Mouse (Mus musculus): ENCODE data around the gene Cacnb4. TPM values are rescaled to one million over a fixed set of nuclear protein-coding genes. Genes with fewer than 3 reads are reported as not detected.

The Cacnb4 gene
- total RNA-seq, 1 experiment from 2014 or later = 0.27 TPM

DNA sequence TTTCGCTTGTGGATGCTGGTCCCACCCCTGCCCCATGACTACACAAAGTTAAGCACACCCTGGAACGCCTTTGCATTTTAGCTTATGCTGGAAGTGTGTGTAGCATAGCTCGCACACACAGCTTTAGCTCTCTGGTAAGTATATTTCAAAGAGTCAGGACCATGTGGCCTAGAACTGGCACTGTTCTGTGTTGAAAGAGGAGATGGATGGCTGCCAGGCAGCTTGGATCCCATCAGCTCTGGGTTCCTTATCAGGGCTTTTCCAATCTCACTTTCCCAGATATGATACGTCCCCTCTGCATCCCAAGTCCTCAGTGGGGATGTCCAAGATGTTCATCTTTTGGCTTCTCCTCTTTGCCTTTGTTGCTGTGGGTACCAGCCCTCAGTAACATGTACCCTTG, 157.9 kb downstream of the Cacnb4 start:
- no peak for DNase-seq

DNA sequence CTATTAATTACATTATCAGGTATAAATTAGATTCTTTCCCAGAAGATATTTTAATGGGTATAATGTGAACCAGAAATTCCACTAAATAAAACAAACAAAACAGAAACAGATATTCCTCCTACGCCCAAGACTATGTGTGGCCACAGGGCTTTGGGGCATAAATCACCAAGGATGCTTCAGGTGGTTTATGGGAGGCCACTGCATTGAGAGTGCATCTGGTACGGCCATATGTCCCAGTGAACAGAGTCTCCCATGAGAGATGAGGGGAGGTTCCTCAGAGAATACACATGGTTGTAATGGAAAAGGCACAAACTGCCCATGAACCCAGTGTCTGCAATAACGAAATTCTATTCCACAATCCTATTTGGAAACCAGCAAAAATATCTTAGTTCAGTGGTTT, 160.1 kb downstream of the Cacnb4 start:
- DNase-seq = no peak

DNA sequence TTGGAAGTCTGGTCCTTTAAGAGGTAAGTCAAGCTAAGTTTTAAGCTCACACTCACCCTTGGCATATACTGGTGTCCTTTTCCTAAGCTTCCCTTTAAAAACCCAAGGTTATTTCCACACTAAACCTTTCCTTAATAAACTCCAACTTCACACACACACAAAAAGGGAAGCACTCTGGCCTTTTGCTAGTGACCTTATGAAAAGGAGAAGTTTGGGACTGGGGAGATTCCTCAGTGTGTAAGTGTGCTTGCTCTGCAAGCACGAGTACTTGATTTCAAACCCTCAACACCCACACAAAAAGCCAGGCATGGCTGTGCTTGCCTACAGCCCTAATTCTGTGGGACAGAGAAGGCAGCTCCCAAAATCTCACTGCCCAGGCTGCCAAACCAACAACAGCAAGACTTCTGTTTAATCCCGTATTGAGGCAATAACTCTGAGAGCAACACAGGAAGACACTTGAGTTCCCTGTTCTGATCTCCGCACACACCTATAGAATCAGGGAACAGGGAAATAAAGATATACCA, 163.7 kb downstream of the Cacnb4 start:
- no peak for DNase-seq

DNA sequence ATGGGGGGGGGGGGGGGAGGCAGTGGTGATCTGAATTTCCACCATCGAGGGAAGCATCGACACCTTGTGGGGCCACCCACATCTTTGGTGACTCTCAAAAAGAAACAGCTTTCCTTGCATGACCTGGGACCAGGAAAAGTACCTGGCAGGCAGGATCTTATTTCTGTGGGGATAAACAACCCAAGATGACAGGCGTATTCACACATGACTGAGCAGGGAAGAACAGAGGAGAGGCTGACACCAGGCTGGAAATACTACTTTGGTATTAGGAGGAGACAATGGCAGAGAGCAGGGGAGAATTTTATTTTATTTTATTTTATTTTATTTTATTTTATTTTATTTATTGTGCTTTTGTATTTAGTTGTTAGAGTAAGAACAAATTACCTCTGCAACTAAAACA, 164.4 kb downstream of the Cacnb4 start:
- DNase-seq = no peak

DNA sequence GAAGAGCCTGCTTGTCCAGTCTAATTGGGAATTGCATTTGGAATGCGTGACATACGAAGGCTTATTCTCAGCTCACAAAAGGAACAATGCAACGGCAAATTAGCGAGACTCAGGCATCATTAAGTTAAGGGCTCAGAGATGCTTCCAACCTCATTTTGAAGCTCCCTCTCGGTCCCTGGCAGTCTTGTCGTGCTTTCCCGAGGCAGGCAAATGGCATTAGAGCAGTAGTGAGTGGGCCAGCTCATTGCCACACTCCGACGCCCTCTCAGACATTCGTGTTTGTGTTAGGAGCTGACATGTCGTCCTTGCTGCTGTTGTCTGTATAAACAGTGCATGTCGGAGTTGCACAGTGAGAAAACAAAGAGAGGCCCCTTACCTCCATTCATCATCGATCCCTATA, 164.8 kb downstream of the Cacnb4 start:
- DNase-seq = no peak

DNA sequence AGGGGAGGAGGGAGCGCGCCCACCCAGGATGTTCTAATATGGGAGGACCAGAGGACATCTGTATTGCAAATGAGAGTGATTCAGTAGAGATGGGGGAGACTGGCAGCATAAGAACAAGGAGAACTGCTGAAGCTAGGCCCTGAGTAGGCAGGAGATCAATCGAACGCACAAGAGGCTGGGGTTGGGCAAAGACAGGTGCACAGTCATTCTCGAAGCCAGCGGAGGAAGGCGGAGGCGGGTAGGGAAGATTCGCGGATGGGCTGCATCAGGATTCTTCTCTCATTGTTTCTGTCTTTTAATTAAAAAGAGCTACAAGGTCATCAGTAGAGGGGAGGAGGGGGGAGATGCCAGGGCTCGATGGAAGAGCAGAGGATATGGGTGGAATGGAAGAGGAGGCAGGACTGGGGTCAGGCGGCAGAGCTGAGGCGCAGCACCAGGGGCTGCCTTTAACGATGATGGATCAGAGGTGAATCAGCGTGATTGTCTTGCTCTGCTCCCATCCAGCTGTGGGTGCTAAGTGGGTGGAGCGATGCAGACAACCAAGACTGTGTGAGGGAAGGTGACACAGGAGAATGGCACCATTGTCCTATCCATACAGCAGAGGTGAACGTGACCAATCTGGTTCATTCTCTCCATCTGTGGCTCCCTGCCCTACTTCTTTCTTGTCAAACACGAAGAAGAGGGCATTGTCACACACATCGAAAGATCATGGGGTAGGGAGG, 166.7 kb downstream of the Cacnb4 start:
- no peak for DNase-seq

DNA sequence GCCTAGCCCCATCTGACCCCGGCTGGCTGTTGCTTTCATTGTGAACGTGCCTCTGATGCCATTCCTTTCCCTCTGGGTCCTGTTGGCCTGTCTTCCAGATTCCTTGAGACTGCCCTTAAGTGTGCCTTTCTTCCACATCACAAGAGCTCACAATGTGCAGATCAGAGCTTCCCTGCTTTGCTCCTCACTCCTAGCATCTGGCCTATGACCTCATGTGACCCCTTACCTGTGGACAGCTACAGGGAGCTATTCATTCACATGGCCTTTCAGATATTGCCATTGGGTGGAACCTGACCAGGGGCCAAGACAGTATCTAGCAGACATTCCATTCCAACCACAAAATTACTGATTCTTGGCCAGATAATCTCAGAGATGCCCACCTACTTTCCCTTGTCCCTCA, 171.5 kb downstream of the Cacnb4 start:
- no peak for DNase-seq

DNA sequence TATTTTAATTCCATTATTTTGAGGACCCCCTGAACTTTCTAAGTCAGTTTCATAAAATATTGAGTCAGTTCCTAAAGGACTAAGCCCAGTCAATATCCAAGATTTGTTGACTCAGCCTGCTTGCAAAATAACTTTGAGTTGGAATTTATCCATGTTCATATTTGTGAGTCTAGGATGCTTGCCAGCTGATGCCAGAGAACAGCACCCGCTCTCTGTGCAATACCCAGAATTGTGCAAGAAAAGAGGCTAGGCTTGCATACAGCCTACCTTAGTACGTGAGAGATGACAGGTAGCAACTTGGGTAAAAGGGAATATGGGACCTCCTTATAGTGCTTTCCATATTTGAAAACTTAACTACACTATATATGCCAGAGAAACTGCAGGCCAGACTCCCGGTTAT, 171.9 kb downstream of the Cacnb4 start:
- DNase-seq = no peak

DNA sequence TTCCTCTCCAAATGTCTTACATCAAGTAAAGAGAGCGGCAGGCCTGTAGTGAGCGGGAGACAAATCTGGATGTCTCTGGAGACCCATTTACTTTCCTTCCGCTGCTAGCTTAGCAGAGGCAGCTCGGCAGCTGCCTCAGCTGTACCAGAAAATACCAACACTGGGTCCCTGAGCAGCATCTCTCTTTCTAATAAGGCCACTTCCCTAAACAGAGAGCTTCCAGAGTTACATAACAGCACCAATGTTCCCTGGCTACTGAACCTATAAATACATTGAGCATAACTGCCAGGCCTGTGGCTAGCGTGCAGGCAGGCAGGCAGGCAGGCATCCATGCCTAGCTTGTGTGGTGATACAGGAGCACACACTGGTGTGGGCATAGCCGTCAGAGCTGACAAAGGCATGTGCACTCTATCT, 176.8 kb downstream of the Cacnb4 start:
- no peak for DNase-seq

DNA sequence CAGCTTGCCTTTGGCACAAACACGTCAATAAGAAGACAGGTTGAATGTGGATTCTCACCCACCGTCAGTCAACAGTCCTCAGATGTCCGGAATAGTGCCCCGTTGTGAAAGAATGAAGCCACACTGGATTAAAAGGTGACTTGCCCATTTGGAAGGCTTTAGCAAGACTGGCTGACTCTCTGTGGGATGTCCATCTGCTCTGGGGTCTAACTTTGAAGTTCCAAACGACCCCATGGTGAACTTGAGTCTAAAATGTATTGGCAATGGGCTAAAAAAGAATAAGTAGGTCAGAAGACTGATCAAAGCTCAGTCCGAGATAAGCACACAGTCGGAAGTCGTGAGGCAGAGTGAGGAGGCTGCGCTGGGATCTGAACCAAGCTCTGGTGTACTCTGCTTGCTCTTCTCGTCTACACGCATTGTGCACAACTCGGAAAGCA, 177.5 kb downstream of the Cacnb4 start:
- no peak for DNase-seq

DNA sequence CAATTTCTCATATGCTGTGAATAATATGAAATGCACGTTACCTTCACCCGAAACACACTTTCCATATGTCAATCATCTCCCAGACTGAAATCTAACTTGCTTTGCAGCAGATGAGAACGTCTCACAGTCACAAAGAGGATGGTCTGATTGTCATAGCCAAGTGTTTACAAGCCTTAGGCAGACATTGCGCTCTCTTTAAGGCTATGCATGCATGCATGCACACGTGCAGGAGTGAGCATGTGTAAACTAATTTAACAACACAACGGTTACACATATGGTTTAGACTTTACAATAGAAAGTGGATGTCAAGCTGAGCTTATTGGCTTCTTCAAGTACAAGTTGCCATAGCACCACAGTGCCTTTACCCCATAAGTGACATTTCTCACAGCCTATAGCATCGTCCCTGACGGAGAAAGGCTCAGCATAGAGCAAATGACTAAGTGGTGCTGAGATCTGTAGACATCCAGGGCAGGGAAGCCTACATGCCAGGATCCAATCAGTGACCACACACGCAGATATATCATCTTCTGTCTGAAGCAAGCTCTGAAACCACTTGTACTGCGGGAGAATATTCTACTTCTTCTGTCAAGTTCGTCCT, 181.4 kb downstream of the Cacnb4 start:
- DNase-seq = no peak

DNA sequence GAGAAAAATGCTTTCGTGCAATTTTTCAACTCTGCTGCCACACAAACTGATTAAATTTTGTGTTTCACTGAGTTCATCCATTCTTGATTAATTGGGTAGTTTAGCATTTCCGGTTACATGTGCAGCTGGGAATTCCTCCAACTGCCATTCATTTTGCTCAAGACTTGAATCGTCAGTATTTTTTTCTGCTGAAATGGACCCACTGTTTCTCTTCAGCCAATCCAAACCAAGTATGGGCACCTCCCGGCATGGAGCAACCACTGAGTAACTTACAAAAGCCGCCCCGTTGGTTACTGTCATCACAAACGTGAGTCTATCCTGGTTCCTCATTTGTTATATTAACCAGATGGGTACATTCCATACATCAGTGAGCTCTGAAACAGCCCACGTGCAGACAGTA, 182.4 kb downstream of the Cacnb4 start:
- no peak for DNase-seq

DNA sequence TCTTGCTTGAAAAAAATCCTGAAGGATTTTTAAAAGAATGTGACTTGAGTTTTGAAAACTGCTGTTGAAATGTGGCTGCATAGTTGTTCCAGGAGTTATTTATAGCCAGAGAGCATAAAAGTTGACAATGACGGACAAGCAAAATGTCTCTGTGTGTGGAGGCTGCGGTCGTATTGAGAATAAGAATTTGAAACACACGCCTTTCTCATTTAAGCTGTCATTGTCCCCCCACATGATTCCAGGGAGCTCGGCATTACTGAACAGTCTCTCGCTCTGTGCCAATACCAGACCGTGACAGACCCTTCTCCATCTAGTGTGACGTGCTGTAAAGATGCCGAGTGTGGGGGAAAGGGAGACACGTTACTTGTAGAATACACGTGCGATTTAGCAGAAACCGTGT, 183.8 kb downstream of the Cacnb4 start:
- no peak for DNase-seq

DNA sequence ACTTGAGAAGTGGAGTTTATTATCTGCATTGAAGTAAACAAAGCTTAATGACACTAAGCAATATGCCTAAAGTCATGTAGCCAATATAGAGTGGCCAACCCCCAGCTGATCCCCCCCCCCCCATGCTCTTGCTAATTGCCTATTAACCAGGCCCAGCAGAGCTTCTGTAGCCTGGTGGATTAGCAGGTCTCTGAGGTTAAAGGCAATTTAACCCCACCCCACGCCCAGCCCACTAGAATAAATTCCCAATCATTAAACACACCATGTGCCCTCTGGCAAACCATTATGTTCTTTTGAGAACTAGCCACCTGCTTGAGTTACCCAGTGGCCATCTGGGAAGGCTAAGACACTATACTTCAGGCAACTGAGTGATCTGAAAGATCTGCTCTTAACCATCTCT, 186.8 kb downstream of the Cacnb4 start:
- DNase-seq = no peak

DNA sequence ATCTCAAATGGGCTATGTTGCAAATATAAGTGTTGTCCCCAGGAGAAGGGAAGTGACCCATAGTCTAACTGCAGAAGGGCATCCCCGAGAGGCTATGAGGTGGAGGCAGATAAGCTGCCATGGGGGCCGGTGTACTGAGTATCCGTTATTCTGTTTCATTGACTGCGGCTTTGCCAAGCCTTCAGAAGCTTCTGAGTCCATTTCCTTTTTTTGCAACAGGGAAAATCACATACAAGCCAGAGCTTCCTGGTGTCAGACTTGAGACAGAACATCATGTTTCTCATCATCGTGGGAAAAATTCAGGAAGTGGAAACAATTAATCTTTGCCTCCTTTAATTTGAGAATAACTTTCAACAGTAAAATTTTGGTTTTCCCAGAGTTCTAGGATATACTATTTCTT, 193.1 kb downstream of the Cacnb4 start:
- DNase-seq = no peak

DNA sequence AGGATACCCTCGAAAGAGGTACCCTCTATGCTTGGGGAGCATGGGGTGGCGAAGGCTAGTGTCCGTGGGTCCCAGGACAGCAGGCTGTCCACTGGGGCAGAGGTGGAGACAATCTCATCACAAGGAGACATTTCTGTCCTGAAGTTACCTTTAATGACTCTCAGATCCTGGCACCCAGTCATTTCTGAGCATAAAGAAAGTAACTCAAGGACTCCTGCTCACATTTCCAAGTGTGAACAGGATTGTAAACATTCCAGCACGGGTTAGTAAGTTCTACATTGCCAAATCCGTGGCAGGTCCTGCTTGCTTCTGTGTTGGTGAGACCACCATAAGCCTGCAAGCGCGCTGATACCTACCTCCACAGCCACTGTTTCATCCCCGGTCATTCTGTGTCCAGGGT, 196.2 kb downstream of the Cacnb4 start:
- no peak for DNase-seq

DNA sequence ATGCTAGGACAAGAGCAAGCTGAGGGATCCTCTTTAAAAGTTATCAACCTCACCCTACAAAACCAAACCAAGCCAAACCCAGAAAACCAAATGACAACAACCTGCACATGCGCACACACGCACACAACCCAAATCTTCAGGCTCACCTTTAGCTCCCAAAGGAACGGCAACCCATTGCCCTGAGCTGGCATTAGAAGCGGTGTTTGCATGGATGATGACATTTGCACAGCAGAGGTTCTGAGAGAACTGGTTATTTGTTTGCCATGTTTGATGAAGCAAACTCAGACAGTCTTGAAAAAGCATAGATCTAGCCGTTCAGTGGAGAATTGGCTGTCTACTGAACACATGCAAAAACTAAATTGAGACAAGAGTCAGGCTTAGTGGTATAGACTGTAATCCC, 198.1 kb downstream of the Cacnb4 start:
- no peak for DNase-seq

DNA sequence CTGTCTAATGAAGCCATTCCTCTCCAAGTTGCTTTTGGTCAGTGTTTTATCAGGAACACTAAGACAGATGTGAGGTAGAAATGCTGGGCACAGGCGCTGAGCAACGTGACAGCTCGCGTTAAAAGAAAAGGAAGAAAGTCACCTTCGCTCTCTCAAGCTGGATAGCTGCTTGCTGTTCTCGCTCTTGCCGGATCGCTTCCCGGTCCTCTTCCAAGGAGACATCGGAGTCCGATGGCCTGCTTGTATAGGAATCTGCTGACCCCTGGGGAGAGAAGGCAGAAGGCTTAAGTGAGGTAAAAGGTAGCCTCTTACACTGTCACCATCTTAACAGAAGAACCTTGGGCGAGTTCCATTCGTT, 199.1 kb downstream of the Cacnb4 start:
- DNase-seq = no peak

DNA sequence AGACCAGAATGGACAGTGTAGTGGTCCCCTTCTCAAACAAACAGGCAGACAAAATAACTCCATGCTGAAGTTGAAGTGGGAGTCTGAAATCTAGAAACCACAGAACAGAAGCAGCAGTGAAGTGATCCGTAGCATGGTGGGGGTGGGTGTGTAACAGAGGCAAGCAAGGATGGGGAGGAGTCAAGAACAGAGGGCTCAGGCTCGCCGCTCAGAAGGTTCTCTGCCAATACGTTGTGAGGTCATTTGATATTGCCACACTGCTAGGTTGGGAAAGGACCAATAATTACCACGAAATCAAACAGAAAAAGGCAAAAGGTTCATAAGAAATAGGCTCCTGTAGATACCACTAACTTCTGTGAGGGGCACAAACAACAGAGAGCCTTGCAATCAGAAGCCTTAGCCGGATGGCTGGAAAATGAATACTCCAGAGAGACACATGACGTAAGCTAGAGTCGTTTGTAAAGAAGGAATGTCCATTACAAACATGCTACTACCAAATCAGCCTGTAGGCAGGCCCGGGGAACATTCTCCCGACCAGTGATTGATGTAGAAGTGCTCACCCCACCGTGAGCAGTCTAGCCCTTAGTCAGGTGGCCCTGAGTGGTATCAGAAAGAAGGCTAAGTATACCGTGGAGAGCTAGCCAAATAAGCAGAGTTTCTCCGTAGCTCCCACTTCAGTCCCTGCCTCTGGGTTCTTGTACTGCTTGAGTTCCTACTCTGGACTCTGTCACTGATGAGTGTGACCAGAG, 199.7 kb downstream of the Cacnb4 start:
- no peak for DNase-seq

DNA sequence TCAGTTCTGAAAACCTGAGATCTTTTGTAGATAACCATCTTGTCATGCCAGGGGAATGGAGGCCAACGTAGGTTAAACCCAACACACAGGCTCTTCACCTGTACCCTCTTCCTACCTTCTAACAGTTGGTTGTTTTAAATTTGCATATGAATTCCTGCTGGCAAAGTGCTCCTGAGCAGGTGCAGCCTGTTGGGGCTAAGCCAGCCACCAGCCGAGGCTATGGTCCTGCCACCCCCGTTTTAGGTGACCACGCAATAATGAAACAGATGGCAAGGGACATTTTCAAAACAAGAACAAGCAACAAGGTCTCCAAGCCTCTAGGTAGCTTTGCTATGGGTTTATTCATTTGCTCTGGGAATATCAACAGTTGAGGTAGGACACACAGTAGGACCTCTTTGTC, 200.8 kb downstream of the Cacnb4 start:
- no peak for DNase-seq

DNA sequence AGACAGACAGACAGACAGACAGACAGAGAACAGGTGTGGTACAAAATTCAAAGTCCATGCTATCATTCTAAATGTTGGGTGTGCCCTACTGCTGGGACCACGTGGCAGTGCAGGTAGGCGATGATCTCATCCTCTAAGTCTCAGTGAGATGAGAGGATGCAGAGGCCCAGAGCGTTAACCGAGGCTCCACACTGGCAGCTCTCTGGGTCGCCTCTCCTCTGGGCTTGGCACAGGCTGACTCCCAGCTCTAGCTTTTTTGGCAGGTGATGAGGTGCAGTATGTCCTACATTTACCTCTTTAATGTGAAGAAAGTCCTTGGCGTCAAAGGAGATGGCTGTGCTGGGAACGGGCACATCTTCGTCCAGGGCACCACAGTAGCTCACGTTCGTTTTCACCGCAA, 202.1 kb downstream of the Cacnb4 start:
- DNase-seq = no peak

DNA sequence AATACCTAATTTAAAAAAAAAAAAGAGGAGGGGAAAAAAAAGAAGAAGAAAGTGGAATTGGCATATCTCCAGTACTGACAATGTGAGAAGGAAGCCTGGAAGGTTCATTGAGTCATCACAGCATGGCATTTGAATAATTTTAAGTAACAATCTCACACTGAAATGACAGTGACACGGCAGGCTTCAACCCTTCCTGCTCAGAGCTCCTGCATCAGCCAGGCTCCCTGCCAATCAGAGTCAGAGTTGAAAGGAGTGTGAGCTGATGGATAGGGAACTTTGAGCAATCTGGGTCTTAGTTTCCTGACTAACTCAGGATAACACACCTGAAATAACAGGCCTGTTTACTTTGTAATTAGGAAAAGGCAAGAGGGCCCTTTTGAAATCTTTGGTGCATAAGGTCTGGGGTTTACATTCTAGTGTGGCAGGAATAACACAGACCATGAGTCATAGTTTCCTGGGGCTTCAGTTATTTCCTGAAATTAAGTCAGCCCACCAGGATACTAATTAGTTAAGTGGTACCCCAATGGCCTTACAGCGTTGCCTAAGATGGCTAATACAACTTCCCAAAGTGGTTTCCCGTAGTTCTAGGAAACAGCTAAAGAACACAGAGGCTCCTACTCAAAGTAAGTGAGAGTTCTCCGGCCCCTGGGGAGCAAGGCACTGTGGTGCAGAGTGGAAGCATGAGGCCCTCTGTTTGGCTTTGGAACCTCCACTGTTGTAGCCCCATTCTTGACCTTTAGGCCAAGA, 204.9 kb downstream of the Cacnb4 start:
- DNase-seq = no peak

DNA sequence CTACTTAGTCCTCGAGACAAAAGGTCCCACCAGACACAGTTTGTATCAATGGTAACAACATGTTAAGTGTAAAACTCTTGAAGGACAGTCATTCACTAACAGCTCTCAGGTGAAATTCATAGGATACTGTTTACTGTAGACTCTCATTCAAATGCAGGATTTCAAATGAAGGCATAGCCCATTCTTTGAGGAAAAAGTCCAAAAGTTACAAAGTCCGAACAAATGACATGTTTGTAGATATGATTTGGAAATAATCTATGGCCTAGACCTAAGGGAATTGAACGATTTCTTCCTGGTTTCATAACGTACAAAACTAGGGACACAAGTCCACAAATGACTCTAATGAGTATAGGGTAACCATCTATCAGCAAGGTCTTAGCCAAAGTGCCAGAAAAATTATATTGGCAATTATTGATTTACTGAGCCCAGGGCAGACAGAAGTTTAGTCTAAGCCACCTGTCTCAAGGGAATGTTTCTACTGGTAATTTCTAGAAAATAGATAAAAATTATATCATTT, 206.5 kb downstream of the Cacnb4 start:
- no peak for DNase-seq

Data from adrenal gland, postnatal 25 days (tissue).